Mouse (Mus musculus) frontal cortex, postnatal 14 days (tissue): ENCODE measurements at regions not wholly inside any gene's neighbourhood (a gene's known extent, or its start where the extent isn't known, plus 50 kb on each side); places are given as distances from the start of the nearest gene placed in this dataset.

ENCODE experiments used
- DNase-seq, 2 experiments: peaks; one replicate each; pipeline ENCODE4 v3.0.0; 2022; ENCODE audit warnings: low spot score in 2 of 2

- DNase-seq: no peak
Observed at GRCm38 (mm10) chr2:136617138-136617537, 96.1 kb upstream of the Snap25 start.

GRCm38 (mm10) chr2:136618114-136618513 is 95.1 kb upstream of the Snap25 start:
- DNase-seq: no peak

- no peak for DNase-seq
Observed at GRCm38 (mm10) chr2:136620309-136620708, 92.9 kb upstream of the Snap25 start.

- DNase-seq: no peak
Observed at GRCm38 (mm10) chr2:136620969-136621368, 92.3 kb upstream of the Snap25 start.

DNA sequence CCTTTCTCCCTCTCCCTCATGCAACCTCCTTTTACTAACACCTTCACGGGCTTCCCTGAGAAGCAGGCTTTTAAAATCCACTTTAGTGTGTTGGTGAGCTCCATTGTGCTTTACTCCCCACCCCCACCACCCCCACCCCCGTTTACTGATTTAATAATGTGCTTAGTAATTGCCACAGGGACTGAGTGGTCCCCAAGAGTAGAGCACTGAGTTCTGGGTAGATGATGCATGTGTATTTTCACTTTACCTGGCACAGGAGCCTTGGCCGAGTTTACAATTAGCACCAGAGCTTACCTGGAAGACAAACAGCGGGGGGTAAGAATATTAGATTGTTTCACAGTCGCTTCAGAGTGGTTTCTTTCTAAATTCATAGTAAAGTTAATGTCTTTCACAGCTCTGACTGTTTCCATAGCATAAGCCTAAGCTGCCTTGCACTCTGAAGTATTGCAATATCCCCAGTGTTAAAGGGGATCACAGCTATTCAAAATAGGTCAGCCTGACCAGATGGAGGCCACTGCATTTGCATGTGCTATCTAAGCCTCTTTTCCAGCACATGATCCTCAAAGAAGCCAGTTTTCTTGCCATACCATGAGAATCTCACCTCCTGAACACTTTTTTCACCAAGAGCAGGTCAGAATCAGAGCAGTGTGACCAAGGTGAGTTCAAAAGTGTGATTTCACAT is 89.3 kb upstream of the Snap25 start:
- no peak for DNase-seq

GRCm38 (mm10) chr2:136624490-136624850 is 88.8 kb upstream of the Snap25 start:
- no peak for DNase-seq

- DNase-seq: peak in 1 of 2 experiments; percentile 7
Observed at GRCm38 (mm10) chr2:136646917-136647316, 66.3 kb upstream of the Snap25 start.

GRCm38 (mm10) chr2:136648606-136649005 is 64.6 kb upstream of the Snap25 start:
- no peak for DNase-seq

- no peak for DNase-seq
Observed at GRCm38 (mm10) chr2:136650721-136651120, 62.5 kb upstream of the Snap25 start.

DNA sequence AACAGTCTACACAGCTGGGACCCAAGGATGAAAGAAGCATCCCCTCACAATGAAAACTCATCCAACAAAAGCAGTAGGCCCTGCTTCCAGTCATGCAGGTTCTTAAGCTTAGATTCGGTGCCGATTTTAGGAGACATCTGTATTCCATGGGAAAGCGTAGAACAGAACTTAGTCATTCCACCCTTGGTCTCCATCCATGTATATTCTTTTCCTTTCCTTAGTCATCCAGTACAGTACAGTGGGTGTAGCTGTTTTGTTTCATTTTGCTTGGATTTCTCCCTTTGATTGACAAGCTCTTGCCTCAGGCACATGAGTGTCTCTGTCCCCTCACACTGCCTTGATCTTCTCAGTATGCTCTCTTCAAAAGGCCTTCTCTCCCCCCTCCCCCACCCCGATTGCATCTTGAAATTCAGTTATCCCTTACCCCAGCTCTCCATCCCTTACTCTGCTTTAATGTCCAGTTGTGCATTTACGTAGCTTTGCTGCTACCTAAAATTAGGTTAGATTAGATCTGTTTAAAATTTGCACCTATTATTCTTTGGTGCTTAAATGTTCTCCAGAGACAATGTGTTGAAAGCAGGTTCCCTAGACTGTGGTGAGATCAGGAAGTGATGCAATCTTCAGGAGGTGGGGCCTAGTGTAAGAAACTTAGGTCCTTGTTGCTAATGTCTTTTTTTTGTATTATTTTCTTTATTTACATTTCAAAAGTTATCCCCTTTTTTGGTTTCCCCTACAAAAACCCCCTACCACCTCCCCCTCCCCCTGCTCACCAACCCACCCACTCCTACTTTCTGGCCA is 60.8 kb upstream of the Snap25 start:
- no peak for DNase-seq
